Mouse (Mus musculus) inflammation-experienced regulatory T-cells, adult 6 months (primary cell): ENCODE measurements around the gene Dmac2. TPM values are rescaled to one million over a fixed set of nuclear protein-coding genes. Genes with fewer than 3 reads are reported as not detected.

ENCODE experiments used
- ATAC-seq: one replicate; pipeline ENCODE4 v1.8.0; 2017
- polyA plus RNA-seq, 3 experiments: library from polyadenylated mRNA; unstranded; fragments of 100-300 nt; shearing (Covaris generic); gene quantifications; one replicate each; pipeline ENCODE4 v1.2.1; 2017

Gene Dmac2
- polyA plus RNA-seq, 3 experiments from 2014 or later = 27.1 to 55.4 (median 47.5) TPM

GRCm38 (mm10) chr7:25655601-25656428 lies 36.6 kb downstream of the Dmac2 start:
- no peak for ATAC-seq

GRCm38 (mm10) chr7:25657785-25658184 lies 38.6 kb downstream of the Dmac2 start:
- no peak for ATAC-seq

GRCm38 (mm10) chr7:25658657-25659472 lies 39.7 kb downstream of the Dmac2 start, which contains the start of the genes Bckdha and Exosc5:
Gene Bckdha (minus strand): TSS chr7:25658981.
Gene Exosc5 (plus strand): TSS chr7:25659164.
- ATAC-seq = peak; percentile 99

- no peak for ATAC-seq
These were observed 47.2 kb downstream of the Dmac2 start for GRCm38 (mm10) chr7:25666381-25666780.

GRCm38 (mm10) chr7:25669158-25669557 lies 49.9 kb downstream of the Dmac2 start:
- no peak for ATAC-seq

- ATAC-seq = no peak
These were observed 50.4 kb downstream of the Dmac2 start for GRCm38 (mm10) chr7:25669631-25670030.

- no peak for ATAC-seq
These were observed 50.9 kb downstream of the Dmac2 start for GRCm38 (mm10) chr7:25670096-25670495.

- ATAC-seq = no peak
These were observed 52.5 kb downstream of the Dmac2 start for GRCm38 (mm10) chr7:25671686-25672085.

GRCm38 (mm10) chr7:25672442-25672841 lies 53.2 kb downstream of the Dmac2 start:
- ATAC-seq = no peak

GRCm38 (mm10) chr7:25674297-25674696 lies 55.1 kb downstream of the Dmac2 start:
- peak; percentile 21 for ATAC-seq

GRCm38 (mm10) chr7:25674719-25675300 lies 55.6 kb downstream of the Dmac2 start, which contains the start of gene Tmem91:
Gene Tmem91 (minus strand): TSS chr7:25675166.
- ATAC-seq = no peak

Other genes with a start within 250 kb of the Dmac2 start
- gene Cnfn, start 249.7 kb upstream of the Dmac2 start, polyA plus RNA-seq = not detected
- gene Lipe, start 220.7 kb upstream of the Dmac2 start, polyA plus RNA-seq = 10 to 100 TPM in 2 of 3 experiments, 1 to 10 TPM in 1; 9.0 to 11.0 (median 10.1) TPM
- not detected for gene Cxcl17, start 206.5 kb upstream of the Dmac2 start, polyA plus RNA-seq
- under 1 TPM in 1 of 3 experiments, not detected in 2; 0.54 TPM for gene Ceacam1, start 141.8 kb upstream of the Dmac2 start, polyA plus RNA-seq
- gene Ceacam2, start 79.6 kb upstream of the Dmac2 start, polyA plus RNA-seq = under 1 TPM in 1 of 3 experiments, not detected in 2; 0.20 TPM
- gene Erich4, start 3.5 kb upstream of the Dmac2 start, polyA plus RNA-seq = not detected
- under 1 TPM in 2 of 3 experiments, not detected in 1; 0.40 to 0.45 TPM for gene B3gnt8, start 7.2 kb downstream of the Dmac2 start, polyA plus RNA-seq
- gene Bckdha, start 39.6 kb downstream of the Dmac2 start, polyA plus RNA-seq = 10 to 100 TPM; 10.5 to 16.7 (median 15.5) TPM
- gene Exosc5, start 39.8 kb downstream of the Dmac2 start, polyA plus RNA-seq = 100 to 1,000 TPM in 2 of 3 experiments, 10 to 100 TPM in 1; 65.5 to 124 (median 103) TPM
- 10 to 100 TPM in 2 of 3 experiments, 1 to 10 TPM in 1; 8.2 to 23.6 (median 14.4) TPM for gene Tmem91, start 55.8 kb downstream of the Dmac2 start, polyA plus RNA-seq
- 10 to 100 TPM; 55.9 to 76.1 (median 57.2) TPM for gene B9d2, start 61.4 kb downstream of the Dmac2 start, polyA plus RNA-seq
- 1 to 10 TPM; 4.6 to 6.7 (median 5.4) TPM for gene Tgfb1, start 67.6 kb downstream of the Dmac2 start, polyA plus RNA-seq
- gene Ccdc97, start 99.7 kb downstream of the Dmac2 start, polyA plus RNA-seq = 10 to 100 TPM; 41.2 to 45.8 (median 45.8) TPM
- gene Hnrnpul1, start 135.3 kb downstream of the Dmac2 start, polyA plus RNA-seq = 10 to 100 TPM; 46.6 to 56.2 (median 54.7) TPM
- 10 to 100 TPM; 18.6 to 32.5 (median 25.5) TPM for gene Axl, start 169.3 kb downstream of the Dmac2 start, polyA plus RNA-seq
- 1 to 10 TPM; 2.9 to 4.1 (median 3.0) TPM for gene Cyp2s1, start 197.5 kb downstream of the Dmac2 start, polyA plus RNA-seq